Mouse (Mus musculus): Measurements from ENCODE around the gene Zfp800.

Gene Zfp800

DNA sequence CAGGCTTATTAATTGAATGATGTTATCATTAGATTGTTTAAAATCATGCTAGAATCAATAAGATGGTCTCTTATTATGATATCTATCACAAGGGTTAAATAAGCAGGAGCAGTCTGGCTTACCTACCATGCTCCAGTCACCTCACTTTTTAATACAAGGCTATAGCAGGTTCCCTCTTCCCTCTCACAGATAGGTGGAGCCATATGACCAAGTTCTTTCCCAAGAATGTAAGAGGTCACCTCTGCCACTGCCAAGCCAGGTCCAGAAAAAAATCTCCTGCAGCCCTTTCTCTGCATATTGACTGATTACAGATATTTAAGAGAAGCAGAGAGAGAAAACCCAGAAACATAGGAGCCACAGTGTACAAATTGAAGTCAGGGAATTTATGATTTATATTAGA, 88.1 kb downstream of the Zfp800 start:
- no peak for DNase-seq (ENCODE audit: low spot score)

DNA sequence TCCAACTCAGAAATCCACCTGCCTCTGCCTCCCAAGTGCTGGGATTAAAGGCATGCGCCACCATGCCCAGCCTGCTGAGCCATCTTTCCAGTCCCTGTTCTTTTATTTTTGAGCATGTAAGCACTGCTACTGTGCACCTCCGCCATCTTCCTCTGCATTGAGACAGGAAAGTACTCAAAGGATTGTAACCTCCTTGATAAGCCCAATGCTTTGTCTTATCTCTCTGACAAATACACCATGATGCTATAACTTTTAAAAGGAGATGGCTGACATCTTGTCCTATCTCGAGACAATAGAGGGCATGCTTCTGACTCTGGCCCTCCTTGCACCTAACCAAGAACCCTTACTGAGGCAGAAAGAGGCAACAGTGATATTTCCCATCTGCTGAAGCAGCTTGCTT, 88.9 kb downstream of the Zfp800 start:
- DNase-seq (ENCODE audit: low spot score) = no peak

DNA sequence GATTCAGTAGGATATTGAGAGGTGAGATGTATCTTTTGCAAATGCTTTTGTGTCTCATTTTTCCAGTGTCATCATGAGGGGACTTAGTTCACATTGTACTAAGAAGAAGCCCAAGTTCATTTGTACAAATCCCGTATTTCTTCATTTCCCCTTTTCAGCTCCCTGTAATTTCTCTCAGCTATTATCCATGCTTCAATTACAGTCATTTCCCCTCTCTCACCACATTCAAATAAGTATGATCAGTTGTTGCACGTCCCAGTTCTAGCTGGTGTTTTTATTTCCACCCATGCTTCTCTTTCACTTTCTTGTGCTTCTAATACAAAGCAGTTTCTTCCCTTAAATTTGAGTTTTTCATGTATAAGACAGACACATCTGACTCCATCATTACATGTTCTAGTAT, 91.1 kb downstream of the Zfp800 start:
- no peak for DNase-seq (ENCODE audit: low spot score)

DNA sequence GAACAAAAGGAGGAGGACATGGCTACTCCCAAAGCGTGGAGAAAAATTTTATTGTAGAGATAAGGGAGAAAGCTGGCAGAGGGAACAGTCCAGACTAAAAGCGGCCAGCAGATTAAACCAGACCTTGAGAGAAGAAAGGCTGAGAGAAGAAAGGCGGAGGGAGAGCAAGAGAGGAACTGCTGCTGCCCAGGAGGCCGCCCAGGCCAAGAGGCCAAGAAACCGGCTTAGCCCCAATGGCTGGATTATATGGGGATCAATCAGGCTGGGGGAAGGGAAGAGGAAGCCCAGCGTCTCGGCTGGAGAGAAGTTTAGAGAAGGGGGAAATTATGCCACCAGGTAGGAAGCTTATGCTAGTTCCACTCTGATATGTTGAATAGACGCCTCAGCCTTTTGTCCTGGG, 101.5 kb downstream of the Zfp800 start:
- no peak for DNase-seq (ENCODE audit: low spot score)

DNA sequence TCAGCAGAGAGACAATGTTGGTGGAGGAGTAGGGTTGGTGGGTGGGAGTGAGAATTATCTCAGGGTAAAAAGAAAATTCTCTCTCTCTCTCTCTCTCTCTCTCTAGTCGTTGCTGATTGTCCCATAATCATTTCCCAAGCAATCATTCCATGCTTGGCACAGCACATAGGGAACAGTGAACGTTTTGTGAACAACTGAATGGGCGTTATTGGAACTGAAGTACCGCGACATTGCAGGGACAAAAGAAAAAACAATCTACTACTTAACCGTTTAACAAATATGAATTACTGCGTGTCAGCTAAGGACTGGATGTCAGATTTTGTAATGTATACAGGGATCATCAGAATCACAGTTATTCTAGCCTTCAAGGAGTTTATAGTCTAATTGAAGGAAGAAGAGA, 102.2 kb downstream of the Zfp800 start:
- no peak for DNase-seq (ENCODE audit: low spot score)

DNA sequence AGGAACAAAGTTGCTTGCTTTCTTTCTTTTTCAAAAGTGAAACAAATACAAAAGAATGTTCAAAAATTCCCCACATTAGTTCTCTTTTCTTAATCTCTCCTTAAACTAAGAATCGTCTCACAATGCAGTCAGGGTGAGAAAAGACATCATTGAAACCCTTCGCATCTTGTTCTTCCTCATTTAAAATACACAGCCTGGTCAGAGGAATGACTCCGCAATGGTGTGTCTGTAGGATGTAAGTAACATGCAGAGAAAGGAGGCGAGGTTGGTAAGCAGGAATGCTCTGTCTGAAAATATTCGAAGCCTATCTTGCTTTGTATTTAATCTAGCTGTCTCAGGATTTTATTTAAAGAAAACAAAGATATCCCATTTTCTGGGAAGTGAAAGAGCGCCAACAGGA, 105.0 kb downstream of the Zfp800 start:
- no peak for DNase-seq (ENCODE audit: low spot score)

DNA sequence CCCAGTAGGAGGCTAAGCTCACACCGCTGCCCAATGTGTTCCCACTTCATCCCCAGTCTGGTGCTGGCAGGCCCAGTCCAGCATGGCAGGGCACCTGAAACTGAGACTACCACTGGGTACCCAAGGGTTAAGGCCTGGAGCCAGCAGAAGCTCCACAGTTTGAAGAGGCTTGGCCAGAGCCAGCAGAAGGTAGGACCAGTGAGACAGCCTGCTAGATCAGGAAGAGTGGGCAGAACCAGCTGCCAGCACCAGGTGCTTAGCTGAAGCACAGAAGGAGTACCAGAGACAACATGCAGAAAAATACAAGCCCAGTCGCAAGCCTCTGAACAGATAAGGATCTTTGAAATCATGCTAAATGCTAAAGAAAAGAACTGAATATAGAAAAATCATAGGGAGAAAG, 117.9 kb downstream of the Zfp800 start:
- peak; percentile 35 for DNase-seq (ENCODE audit: low spot score)

DNA sequence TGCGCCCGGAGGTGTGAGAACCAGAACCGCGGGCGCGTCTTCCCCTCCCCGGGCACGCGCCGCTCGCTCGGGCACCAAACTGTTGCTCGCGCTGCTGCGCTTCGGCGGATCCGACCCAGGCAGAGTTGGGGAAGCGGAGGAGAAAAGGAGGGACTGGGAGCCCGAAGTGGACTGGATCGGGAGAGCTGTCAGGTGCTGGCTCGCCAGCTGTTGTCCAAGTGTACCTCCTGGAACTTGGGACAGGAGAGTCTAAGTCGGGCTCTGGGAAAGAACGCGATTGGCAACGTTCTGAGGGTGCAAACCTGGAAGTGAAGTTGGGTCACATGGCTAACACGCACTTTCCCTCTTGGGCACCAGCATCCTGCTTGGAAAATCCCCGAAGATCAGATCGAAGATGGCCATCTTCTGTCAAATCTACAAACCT, 135.6 kb downstream of the Zfp800 start:
- no peak for DNase-seq (ENCODE audit: low spot score)

DNA sequence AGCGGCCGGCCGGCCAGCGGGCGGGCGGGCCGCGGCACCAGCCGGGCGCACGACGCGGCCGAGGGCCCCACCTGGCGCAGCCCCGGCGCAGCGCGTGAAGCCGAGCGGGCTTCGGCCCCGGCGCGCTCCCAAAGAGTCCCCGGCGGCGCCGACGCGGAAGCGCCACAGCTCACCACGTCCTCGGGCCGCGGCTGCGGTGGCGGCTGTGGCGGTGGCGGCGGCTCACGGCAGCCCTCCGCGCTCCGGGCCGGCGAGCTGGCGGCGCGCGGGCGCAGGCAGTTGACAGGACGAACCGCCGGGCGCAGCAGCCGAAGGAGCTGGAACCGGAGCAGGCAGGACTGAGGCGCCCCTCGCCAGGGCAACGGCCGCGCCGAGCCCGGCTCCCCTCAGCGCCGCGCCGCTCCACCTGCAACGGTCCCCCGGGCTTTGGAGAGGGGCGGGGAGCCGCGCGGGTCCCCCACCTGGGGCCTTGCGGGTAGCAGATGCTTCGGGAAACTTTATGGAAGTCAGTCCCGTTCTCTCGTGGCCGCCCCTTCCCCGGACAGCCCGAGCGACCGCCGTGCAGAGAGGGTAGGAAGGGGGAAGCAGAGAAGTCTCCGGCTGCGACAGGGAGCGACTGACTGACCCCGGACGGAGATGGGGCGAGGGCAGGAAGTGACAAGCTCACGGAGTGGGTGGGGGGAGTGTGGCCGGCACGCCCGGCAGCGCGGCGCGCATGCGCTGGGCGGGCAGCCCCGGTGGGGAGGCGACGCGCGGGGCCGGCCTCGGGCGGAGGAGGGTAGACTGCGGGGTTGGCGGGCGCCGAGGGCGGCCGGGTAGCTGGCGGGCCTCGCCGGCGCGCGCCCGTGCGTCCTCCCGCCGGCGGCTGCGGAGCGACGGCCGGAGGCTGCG, 136.3 kb downstream of the Zfp800 start:
- DNase-seq (ENCODE audit: low spot score) = peak; percentile 79

DNA sequence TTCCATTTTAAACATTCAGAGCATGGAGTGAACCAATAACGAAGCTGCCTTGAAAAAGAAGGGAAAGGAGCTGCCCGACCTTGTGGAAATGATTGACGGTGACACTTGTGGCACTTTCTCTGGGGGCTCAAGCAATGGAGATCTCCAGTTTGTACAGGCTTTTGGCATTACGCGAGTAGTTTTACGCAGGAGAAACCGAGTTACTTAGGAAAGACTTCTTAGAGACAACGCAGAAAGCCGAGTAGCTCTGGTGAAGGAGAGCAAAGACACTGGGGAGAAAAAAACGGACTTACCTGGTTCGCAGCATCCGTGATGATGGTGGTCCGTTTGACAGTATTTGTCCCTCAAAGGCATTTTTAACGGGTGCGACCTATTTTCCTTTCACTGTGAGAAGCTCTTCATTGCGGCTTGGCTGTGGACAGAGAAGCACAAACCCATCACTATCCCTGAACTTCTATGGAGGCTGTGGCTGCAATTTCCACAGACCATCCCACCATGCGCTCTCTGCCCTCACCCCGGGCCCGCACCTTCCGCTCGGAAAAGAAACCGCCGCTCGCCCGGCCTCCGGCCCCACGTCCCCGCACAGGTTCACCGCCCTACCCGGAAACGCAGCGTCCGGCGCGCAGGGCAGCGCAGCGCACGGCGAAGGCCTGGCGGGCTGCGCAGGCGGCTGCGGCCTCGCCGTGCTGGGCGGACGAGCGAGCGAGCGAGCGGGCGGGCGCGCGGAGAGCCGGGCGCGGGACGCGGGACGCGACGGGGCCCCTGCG, 137.2 kb downstream of the Zfp800 start:
- DNase-seq (ENCODE audit: low spot score) = no peak

DNA sequence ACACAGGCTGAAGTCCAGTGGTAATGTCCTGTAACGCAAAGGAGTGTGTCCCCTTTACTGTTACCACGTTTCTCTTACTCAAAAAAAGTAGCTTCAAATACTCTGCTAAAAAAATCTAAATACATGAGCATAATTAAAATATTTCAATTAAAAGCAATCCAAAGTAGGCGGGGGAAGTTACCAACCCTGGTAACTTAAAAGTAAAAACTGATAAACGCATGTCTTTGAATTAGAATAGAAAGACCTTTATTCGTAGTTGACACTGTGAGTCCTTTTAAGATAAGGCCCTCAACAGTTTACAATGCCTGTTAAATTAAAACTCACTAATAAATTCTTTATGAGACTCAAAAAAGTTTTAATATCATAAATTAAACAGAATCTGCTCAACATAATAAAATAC, 138.1 kb downstream of the Zfp800 start:
- no peak for DNase-seq (ENCODE audit: low spot score)

DNA sequence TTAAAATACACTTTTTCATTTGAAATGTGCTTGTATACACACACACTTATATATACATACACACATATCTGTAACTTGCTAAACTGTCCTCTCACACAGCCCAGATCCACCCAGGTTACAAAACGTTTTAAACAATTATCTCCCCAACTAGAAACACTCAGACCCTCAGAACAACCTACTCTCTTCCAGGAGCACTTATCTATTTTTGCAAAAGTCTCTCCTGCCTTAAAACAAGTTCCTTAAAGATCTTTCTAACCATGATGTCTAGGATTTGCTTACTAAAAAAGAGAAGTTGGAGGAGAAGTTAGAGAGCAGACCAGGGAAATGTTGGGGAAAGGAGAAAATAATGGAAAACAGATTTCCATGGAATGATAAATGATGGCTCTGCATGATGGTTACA, 139.4 kb downstream of the Zfp800 start:
- DNase-seq (ENCODE audit: low spot score) = no peak

DNA sequence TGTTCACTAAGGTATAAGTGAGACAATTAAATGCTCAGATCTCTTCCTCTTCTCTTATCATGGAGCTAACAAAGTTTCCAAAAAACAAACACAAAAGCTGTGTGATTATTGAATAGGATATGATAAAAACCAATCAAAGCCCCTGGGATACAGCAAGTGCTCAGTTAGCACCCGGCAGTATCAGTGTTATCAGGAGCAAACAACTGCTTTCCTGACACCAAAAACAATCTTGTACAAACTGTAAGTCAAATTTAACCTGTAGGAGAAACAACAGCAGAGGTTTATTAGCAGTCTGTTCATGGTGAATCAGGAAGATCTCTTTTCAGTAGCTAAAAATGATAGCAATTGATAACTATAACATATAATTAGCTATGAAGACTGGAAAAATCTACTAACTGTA, 140.0 kb downstream of the Zfp800 start:
- DNase-seq (ENCODE audit: low spot score) = no peak

DNA sequence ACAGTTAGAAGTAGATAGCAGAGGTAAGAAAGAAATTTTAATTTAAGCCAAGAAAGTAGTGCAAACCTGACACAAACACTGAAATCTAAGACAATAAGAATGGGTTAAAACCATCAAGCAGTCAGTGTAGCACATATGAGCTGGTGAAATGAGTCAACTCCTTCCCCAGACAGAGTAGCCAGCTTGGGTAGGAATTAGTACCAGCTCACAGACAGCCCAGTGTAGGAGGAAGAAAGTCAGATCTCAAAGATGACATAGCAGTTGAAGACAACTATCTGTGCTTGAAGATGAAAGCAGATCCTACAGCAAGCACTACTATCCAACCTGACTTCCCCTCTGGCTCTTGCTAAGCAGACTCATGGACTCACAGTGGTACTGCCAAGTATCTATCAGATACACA, 145.0 kb downstream of the Zfp800 start:
- no peak for DNase-seq (ENCODE audit: low spot score)

DNA sequence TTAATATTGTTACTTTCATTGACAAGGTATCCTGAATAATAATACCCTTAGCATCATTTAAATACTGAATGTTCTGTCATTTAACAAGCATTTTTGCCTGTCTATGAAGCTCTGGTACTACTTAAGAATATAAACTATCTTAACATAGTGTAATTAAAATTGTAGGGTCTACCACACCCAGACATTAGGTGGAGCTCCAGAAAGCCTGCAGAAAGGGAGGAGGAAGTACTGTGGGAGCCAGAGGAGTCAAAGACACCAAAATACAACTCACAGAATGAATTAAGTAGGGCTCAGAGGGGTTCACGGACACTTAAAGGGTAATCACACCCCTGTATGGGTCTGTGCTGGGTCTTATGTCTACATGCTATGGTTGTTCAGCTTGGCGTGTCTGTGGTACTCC, 149.6 kb downstream of the Zfp800 start:
- no peak for DNase-seq (ENCODE audit: low spot score)

DNA sequence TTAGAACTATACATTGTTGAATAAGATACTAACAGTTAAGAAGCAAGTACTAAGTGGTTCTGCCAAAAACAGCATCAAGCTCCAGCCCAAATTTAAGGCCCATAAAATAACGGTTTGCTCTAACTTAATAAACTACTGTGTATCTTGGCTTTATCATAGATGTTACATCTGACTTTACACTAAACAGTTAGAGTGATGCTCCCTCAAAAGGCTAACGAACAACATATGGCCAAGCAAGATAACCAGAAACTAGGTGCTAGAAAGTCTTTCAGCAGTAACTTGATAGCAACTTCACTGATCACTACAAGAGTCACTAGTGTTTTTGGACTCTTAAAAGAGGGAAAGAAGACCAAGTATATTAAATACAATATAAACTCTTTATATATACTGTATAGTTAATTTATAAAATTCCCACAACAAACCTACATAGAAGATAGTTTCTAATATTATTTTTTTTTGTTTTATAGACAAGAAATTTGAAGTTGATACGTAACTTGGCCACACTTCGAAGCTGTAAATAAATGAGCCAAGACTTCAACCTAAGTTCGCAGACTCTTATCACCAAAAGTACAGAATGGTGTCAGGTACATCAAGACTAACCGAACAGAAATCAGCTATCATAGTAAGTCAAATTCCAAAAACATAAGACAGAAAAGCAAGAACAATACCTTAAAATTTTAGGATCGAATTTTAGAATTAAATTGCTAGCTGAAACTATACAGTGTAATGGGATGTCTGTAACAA, 165.0 kb downstream of the Zfp800 start:
- no peak for DNase-seq (ENCODE audit: low spot score)

DNA sequence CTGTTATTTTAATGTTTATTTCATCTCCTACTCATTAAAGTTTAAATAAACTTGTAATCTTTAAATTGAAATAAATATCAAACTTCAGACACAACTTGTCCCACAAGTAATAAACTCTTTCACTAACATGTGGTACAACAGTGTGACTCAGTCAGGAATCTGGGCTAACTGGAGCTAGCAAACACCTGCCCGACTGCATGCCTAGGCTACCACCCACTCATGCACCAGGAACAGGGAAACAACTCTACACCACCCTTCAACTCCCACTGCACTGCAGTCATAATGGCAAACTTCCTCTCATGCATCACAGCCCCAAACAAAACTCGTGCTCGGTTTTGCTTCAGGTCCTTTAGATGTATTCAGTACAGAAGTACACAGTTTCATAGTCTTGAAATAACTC, 169.7 kb downstream of the Zfp800 start:
- DNase-seq (ENCODE audit: low spot score) = no peak

DNA sequence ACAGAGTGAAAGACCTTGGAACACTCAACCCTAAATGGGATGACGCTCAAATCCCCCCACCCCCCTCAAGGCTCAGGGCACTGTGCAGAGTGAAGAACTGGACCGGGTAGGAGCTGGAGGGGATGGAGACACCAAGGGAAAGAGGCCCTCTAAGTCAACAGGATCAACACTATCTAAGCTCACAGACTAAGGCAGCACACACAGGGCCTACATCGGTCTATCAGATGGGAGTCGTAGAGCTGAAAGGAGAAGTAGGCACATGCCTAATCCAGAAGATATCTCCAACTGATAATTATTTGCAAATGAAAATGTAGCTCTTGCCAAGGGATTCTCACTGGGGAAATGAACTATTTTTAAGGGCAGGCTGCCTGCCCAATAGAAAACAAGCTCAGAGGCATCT, 176.8 kb downstream of the Zfp800 start:
- no peak for DNase-seq (ENCODE audit: low spot score)

DNA sequence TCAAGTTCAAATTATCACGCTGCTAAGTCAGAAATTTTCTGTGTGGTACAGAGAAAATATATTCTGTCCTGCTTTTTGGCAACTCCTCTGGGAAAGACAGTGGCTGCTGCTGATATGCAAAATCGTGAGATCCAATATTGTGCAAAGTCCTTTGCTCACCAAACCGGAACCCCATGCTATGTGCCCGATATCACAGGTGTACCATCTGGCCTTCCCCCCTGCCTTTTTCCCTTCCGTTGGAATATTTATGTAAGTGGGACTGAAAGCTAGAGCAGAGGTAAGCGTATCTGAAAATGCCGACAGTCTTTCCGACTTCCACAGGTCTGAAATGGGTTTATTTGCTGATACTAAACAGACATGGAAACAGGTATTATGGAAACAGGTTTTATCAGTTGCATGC, 179.4 kb downstream of the Zfp800 start:
- no peak for DNase-seq (ENCODE audit: low spot score)

DNA sequence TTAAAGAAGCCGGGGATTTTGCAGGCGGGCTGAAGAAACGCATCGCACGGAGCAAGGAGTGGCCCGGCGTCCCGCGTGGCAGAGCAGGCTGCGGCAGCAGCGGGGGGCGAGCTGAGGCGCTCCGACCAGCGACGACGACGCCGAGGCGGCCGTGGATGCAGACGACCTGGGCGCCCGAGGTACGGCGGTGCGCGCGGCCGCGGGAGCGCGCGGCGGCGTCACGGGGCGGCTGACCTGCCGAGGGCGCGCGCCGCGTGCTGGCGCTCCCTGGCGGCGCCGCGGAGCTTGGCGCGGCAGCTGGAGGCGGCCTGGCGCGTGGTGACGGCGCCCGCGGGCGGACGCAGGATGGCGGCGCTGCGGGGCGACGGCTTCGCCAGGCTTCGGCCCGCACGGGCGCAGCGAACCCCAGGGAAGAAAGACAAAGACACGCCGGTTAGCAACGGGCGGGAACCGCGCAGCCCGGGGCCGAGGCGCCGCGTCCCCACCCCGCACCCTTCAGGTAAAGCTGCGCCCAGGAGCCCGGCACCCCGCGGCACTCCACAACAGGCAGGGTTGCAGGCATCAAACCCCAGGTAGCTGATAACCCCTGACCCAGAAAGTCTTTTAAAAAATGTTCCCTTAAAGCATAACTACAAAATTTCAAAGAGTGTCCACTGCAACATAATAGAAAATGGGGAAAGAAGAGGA, 182.4 kb downstream of the Zfp800 start:
- DNase-seq (ENCODE audit: low spot score) = peak; percentile 62

DNA sequence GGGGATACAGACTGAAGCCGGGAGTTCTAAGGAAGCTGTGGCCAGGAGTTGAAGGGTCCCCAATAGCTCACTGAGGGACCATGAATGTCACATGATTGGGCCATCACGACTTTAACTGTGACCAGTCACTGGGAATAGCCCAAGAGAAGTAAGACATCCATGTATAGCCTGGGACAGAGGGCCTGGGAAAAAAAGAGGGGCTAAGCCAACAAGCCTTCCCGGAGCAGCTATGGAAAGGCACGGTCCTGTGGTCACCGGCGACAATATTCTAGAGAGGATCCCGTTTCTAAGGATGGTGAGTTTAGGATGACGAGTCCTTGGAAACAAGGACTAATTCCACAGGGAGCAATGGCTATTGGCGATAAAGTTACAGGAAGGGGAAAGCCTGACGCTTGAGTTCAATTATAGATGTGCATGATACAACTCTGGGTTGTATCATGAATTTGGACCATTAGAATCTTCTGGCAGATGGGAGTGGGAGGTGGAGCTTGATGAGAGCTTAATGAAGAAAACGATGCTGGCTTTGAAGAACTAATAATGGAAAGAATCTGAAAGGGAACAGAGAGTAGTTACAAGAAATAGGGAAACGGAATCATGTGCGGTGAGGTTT, 183.0 kb downstream of the Zfp800 start:
- no peak for DNase-seq (ENCODE audit: low spot score)

DNA sequence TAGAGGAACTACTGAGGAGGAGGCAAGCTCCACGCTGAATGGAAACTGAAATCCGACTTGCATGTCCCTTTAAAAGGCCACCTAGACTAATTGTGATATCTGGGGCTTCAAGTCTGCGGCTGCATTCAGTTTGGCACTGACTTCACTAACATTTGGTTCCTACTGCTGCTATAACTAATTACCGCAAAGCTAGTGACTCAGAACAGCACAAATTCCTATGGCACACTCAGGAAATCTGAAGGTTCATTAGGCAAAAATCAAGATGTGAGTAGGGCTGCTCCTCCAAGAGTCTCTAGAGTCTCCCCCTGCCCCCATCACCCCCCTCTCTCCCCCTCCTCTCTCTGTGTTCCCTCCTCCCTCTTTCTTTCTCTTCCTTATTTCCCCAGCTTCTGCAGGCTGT, 194.4 kb downstream of the Zfp800 start:
- no peak for DNase-seq (ENCODE audit: low spot score)

Measured in left cerebral cortex, adult 11 months (tissue).